9 mouse cellular contexts compared by ENCODE assay signal in the genomic region with DNA sequence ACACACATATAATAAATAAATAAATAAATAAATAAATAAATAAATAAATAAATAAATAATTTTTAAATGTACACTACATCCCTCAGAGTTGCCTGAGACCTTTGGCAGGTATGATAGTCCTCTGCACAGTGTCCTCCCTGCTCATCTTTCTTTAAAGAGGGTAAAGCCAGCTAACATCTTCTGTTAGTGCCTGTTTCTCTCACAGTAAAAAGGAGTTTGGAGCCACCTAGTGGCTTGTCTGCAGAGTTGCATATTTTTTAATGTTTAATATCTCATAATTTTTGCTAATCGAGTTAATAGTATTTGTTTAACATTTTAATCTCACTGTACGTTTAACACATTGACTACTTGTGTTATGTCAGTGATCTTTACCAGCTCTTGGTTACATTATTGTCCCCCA.
DNase-seq lines count a peak whose midpoint lies in the region; ATAC-seq and TF ChIP-seq lines count a peak whose summit lies in the region.
"Had no signal": no experiment of that assay in that cellular context is flagged by ENCODE, and none has a peak within 500 bp of the region (broad histone marks: within the 10 kb centered on the region; RNA-seq: fewer than 3 reads in every experiment).

No protein-coding gene starts in this region.

- WGBS in hindbrain, embryonic 11.5 days, result 16% methylated on average over 2 of the region's 2 CpGs
- WGBS in hindbrain, embryonic 10.5 days, result 16% methylated on average over 2 of the region's 2 CpGs
- WGBS in forebrain, embryonic 13.5 days, result 17% methylated on average over 2 of the region's 2 CpGs
- WGBS in midbrain, embryonic 14.5 days, result 13% methylated on average over 2 of the region's 2 CpGs

- peak; percentile 73; the same call in 1 of the 2 replicates for ATAC-seq in hindbrain, embryonic 11.5 days (ENCODE audit: low FRiP score)
- peak; percentile 85 for ATAC-seq in forebrain, embryonic 13.5 days
- peak; percentile 62; the same call in 1 of the 2 replicates for ATAC-seq in midbrain, embryonic 14.5 days (ENCODE audit: low FRiP score, low TSS enrichment)

- H3K4me3 ChIP-seq in hindbrain, embryonic 11.5 days (ENCODE audit: low read depth, low read length), result no peak overlapping the region
- no peak overlapping the region for H3K4me3 ChIP-seq in hindbrain, embryonic 10.5 days
- no peak overlapping the region for H3K4me3 ChIP-seq in ES-E14 (ENCODE audit: insufficient read depth in 1 of 2, low read depth in 1 of 2, low read length in 2 of 2, poor library complexity in 1 of 2, severe bottlenecking in 1 of 2)
- no peak overlapping the region for H3K4me3 ChIP-seq in forebrain, embryonic 13.5 days
- no peak overlapping the region for H3K4me3 ChIP-seq in midbrain, embryonic 14.5 days (replicated peaks; ENCODE audit: low read depth, low read length)
- H3K4me3 ChIP-seq: stomach, embryonic 15.5 days had no signal

- H3K27me3 ChIP-seq in hindbrain, embryonic 11.5 days (ENCODE audit: control insufficient read depth, insufficient read depth, low read length), result no peaks in the 10 kb centered on the region
- no peaks in the 10 kb centered on the region for H3K27me3 ChIP-seq in hindbrain, embryonic 10.5 days (ENCODE audit: insufficient read depth, poor library complexity, severe bottlenecking)
- no peaks in the 10 kb centered on the region for H3K27me3 ChIP-seq in forebrain, embryonic 13.5 days
- H3K27me3 ChIP-seq in midbrain, embryonic 14.5 days (ENCODE audit: control insufficient read depth, insufficient read depth, low read length), result no peaks in the 10 kb centered on the region
- H3K27me3 ChIP-seq: stomach, embryonic 15.5 days had no signal

- H3K36me3 ChIP-seq in hindbrain, embryonic 11.5 days (ENCODE audit: control insufficient read depth, insufficient read depth, low read length), result no peaks in the 10 kb centered on the region
- H3K36me3 ChIP-seq in hindbrain, embryonic 10.5 days, result no peaks in the 10 kb centered on the region
- H3K36me3 ChIP-seq in ES-E14 (ENCODE audit: control insufficient read depth, insufficient read depth, low read length, poor library complexity, severe bottlenecking), result no peaks in the 10 kb centered on the region
- H3K36me3 ChIP-seq in forebrain, embryonic 13.5 days (ENCODE audit: poor library complexity, severe bottlenecking), result no peaks in the 10 kb centered on the region
- H3K36me3 ChIP-seq in midbrain, embryonic 14.5 days (ENCODE audit: control insufficient read depth, insufficient read depth, low read length), result no peaks in the 10 kb centered on the region
- H3K36me3 ChIP-seq: stomach, embryonic 15.5 days had no signal

- no peaks in the 10 kb centered on the region for H3K9me3 ChIP-seq in hindbrain, embryonic 11.5 days (ENCODE audit: control insufficient read depth, low read length)
- H3K9me3 ChIP-seq in hindbrain, embryonic 10.5 days, result no peaks in the 10 kb centered on the region
- H3K9me3 ChIP-seq in ES-E14 (ENCODE audit: control insufficient read depth, insufficient read depth, low read depth, low read length), result no peaks in the 10 kb centered on the region
- no peaks in the 10 kb centered on the region for H3K9me3 ChIP-seq in forebrain, embryonic 13.5 days (replicated peaks)
- no peaks in the 10 kb centered on the region for H3K9me3 ChIP-seq in midbrain, embryonic 14.5 days (ENCODE audit: control insufficient read depth, low read length)
- H3K9me3 ChIP-seq: stomach, embryonic 15.5 days had no signal

- no peak overlapping the region for H3K27ac ChIP-seq in hindbrain, embryonic 11.5 days (ENCODE audit: low read depth, low read length)
- no peak overlapping the region for H3K27ac ChIP-seq in hindbrain, embryonic 10.5 days
- H3K27ac ChIP-seq in ES-E14 (ENCODE audit: insufficient read depth, low read depth, low read length, poor library complexity, severe bottlenecking), result no peak overlapping the region
- H3K27ac ChIP-seq in forebrain, embryonic 13.5 days, result no peak overlapping the region
- no peak overlapping the region for H3K27ac ChIP-seq in midbrain, embryonic 14.5 days (replicated peaks; ENCODE audit: low read depth, low read length)
- H3K27ac ChIP-seq: stomach, embryonic 15.5 days had no signal

- no peaks in the 10 kb centered on the region for H3K4me1 ChIP-seq in hindbrain, embryonic 11.5 days (replicated peaks; ENCODE audit: control insufficient read depth, insufficient read depth, low read length)
- H3K4me1 ChIP-seq in hindbrain, embryonic 10.5 days (replicated peaks), result no peaks in the 10 kb centered on the region
- H3K4me1 ChIP-seq in ES-E14 (ENCODE audit: control insufficient read depth in 2 of 2, insufficient read depth in 2 of 2, low read length in 2 of 2, poor library complexity in 1 of 2), result no peaks in the 10 kb centered on the region
- H3K4me1 ChIP-seq in forebrain, embryonic 13.5 days, result no peaks in the 10 kb centered on the region
- H3K4me1 ChIP-seq in midbrain, embryonic 14.5 days (ENCODE audit: control insufficient read depth, insufficient read depth, low read length), result 0 out of 2 replicates have a peak, but pooled peaks cover 6% of the 10 kb centered on the region
- H3K4me1 ChIP-seq: stomach, embryonic 15.5 days had no signal

- in situ Hi-C loops in ES-E14 (cut with MboI; ENCODE audit: low sequenced_read_pairs in 2 of 2, unreplicated experiment in 2 of 2), result no loop called here

- H3K4me2 ChIP-seq in hindbrain, embryonic 11.5 days (replicated peaks; ENCODE audit: low read depth, low read length), result no peak overlapping the region
- H3K4me2 ChIP-seq in forebrain, embryonic 13.5 days, result no peak overlapping the region
- no peak overlapping the region for H3K4me2 ChIP-seq in midbrain, embryonic 14.5 days (ENCODE audit: low read length)
- H3K4me2 ChIP-seq: stomach, embryonic 15.5 days had no signal

- no peak overlapping the region for H3K9ac ChIP-seq in hindbrain, embryonic 11.5 days (ENCODE audit: low read depth, low read length)
- no peak overlapping the region for H3K9ac ChIP-seq in ES-E14 (ENCODE audit: insufficient read depth, low read depth, low read length, poor library complexity, severe bottlenecking)
- no peak overlapping the region for H3K9ac ChIP-seq in forebrain, embryonic 13.5 days
- H3K9ac ChIP-seq in midbrain, embryonic 14.5 days (replicated peaks; ENCODE audit: low read length), result no peak overlapping the region
- H3K9ac ChIP-seq: stomach, embryonic 15.5 days had no signal

- peak; percentile 53 for DNase-seq in hindbrain, embryonic 11.5 days (ENCODE audit: low spot score)
- no peak for DNase-seq in hindbrain, embryonic 10.5 days (ENCODE audit: low spot score)
- no peak for DNase-seq in ES-E14 (ENCODE audit: low read depth, low spot score)
- DNase-seq in midbrain, embryonic 14.5 days, result peak; percentile 77
- no peak for DNase-seq in gastrocnemius, postnatal 25 days
- DNase-seq in kidney, adult 8-10 months, result no peak
- no peak for DNase-seq in left cerebral cortex, adult 18-20 months (ENCODE audit: low spot score in 2 of 2)

TF ChIP-seq in ES-E14, 5 proteins besides CTCF, POLR2A, EP300 and RAD21:
- TF ChIP-seq ZC3H11A (IDR thresholded peaks at IDR 0.05; ENCODE audit: borderline replicate concordance, low read depth, low read length) (0 out of 2 replicates have a peak, but pooled peaks have one; percentile 15), CHD2 (IDR thresholded peaks at IDR 0.05; ENCODE audit: low read depth, low read length) (no peak)

Comparison
In these comparisons a context has a peak if more than half of its experiments do, and no peak if none do; other contexts are left out.
1. DNase-seq: peak in hindbrain, embryonic 11.5 days (single experiment) and midbrain, embryonic 14.5 days (single experiment); none in hindbrain, embryonic 10.5 days (single experiment), ES-E14 (single experiment), gastrocnemius, postnatal 25 days (single experiment), kidney, adult 8-10 months (0 of 2) and left cerebral cortex, adult 18-20 months (0 of 2).
2. Peak in every context shown above with its lines, with median percentiles within 50 percentile points of each other: ATAC-seq.